ENCODE assay signal across 10 mouse cellular contexts in the genomic region with DNA sequence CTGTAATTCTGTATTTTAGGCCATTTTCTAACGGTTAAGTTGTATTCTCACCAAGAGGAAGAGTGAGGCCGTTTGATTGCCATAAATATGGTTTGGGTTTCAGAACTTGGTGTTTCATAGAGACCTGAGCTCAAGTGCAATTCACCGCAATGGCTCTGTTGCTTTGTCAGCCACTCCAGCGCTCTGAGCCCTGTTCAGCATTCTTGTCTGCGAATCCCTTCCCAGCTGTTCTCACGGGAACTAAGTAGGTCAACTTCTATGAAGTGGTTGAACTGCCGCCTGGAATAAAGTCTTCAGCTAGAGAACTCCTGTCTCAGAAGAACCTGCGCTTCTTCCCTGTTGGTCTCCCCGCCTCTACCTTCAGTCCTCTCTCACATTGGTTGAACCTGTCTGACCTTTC.
"Had no signal": no experiment of that assay in that cellular context is flagged by ENCODE, and none has a peak within 500 bp of the region (broad histone marks: within the 10 kb centered on the region; RNA-seq: fewer than 3 reads in every experiment).

No protein-coding gene starts in this region.

- DNase-seq: kidney, adult 2 months; kidney, postnatal 25 days; left cerebral cortex, postnatal 4 days; liver, postnatal 0 days; lung, embryonic 14.5 days; spleen, adult 18-20 months; thymus, postnatal 25 days had no signal

- ATAC-seq: intestine, postnatal 0 days; liver, postnatal 0 days; lung, postnatal 0 days; midbrain, embryonic 15.5 days had no signal
